Mouse (Mus musculus): Measurements from ENCODE around the gene Nfkbia. TPM values are rescaled to one million over a fixed set of nuclear protein-coding genes. Genes with fewer than 3 reads are reported as not detected.

Nfkbia gene
- polyA plus RNA-seq, 1 experiment from 2014 or later = 39.0 TPM

- H3K4me1 ChIP-seq = peaks cover 8% of the 10 kb centered on the region
- peak; percentile 74 for DNase-seq (ENCODE audit: low spot score)
- H3K4me3 ChIP-seq = 0 out of 2 replicates have a peak overlapping the region, but pooled peaks have one; percentile 14
- no peaks in the 10 kb centered on the region for H3K9me3 ChIP-seq (replicated peaks)
- H3K27me3 ChIP-seq (ENCODE audit: low read depth, poor library complexity, severe bottlenecking) = peaks cover 8% of the 10 kb centered on the region; the same call in 1 of the 2 replicates
- H3K27ac ChIP-seq (replicated peaks) = no peak overlapping the region
- no peaks in the 10 kb centered on the region for H3K36me3 ChIP-seq
- WGBS = 2% methylated on average over 10 of the region's 10 CpGs
Measured at GRCm38 (mm10) chr12:55499031-55499430, 6.6 kb upstream of the Nfkbia start.

- H3K9me3 ChIP-seq (replicated peaks) = no peaks in the 10 kb centered on the region
- H3K4me1 ChIP-seq = peaks cover 19% of the 10 kb centered on the region
- peaks cover 14% of the 10 kb centered on the region; the same call in 1 of the 2 replicates for H3K27me3 ChIP-seq (ENCODE audit: low read depth, poor library complexity, severe bottlenecking)
- H3K36me3 ChIP-seq = no peaks in the 10 kb centered on the region
- H3K4me3 ChIP-seq = no peak overlapping the region
- no peak overlapping the region for H3K27ac ChIP-seq (replicated peaks)
- WGBS = 60% methylated on average over 8 of the region's 8 CpGs
- DNase-seq (ENCODE audit: low spot score) = no peak
Measured at GRCm38 (mm10) chr12:55497737-55498136, 5.3 kb upstream of the Nfkbia start.

DNA sequence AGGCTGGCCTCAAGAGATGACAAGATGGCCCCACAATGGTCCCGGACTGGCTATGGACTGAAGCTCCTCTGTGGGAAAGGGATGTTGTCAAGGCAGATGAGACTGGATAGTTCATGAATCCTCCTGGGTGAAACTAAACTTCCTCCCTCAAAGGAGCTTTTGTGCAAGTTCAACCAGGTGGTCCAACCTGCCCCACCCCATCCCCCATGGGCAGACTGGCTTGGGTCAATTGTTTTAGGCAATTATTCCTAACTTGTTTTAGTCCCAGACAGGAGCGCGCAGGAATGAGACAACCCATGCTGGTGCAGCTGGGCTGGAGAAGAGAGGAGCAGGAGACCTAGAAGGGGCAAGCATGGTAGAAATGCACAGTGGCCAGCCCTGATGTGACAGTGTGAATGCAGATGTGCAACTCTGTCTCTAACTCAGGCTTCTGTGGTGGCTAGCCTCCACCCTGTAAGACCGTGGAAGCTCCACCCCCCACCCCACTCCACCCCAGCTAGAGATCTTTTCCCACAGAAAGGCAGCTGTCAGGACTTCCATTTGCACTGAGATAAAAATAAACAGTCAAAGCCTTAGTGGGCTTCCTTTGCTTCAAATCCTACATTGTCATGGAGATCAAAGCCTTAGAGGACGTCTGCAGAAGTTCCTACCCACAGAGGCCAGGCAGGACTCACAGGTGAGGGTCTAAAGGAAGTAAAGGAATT is 3.6 kb upstream of the Nfkbia start:
- no peak overlapping the region for H3K4me3 ChIP-seq
- H3K27ac ChIP-seq (replicated peaks) = no peak overlapping the region
- H3K27me3 ChIP-seq (ENCODE audit: low read depth, poor library complexity, severe bottlenecking) = peaks cover 14% of the 10 kb centered on the region; the same call in 1 of the 2 replicates
- WGBS = 71% methylated on average over 5 of the region's 5 CpGs
- DNase-seq (ENCODE audit: low spot score) = no peak
- no peaks in the 10 kb centered on the region for H3K9me3 ChIP-seq (replicated peaks)
- H3K36me3 ChIP-seq = peaks cover under 1% of the 10 kb centered on the region; the same call in 1 of the 2 replicates
- peaks cover 31% of the 10 kb centered on the region for H3K4me1 ChIP-seq

GRCm38 (mm10) chr12:55495114-55495901 is 2.9 kb upstream of the Nfkbia start:
- Histone ChIP-seq H3K36me3 (peaks cover 8% of the 10 kb centered on the region), H3K27me3 (ENCODE audit: low read depth, poor library complexity, severe bottlenecking) (peaks cover 14% of the 10 kb centered on the region; the same call in 1 of the 2 replicates), H3K4me3 (no peak overlapping the region), H3K9me3 (replicated peaks) (no peaks in the 10 kb centered on the region), H3K27ac (replicated peaks) (no peak overlapping the region), H3K4me1 (peaks cover 38% of the 10 kb centered on the region)
- WGBS = 39% methylated on average over 9 of the region's 9 CpGs
- DNase-seq (ENCODE audit: low spot score) = peak; percentile 60

DNA sequence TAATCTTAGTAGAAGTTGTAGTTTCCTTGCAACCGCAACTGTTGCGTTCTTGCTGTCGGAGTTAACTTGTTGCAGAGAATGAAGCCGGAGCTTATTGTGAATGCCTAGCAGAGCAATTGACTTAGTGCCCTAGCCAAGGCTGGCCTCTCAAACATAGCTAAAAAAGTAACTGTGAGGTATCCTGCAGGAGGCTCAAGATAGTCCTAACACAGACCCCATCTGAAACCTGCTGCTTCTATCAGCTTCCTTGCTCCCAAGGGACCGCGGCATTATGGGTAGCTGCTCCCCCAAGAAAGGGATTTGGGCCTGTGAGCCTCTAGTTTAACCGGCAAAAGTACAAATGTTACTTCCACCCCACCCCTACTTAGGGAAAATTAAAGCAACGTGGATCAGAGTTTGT is 934 bp upstream of the Nfkbia start:
- peaks cover 37% of the 10 kb centered on the region for H3K4me1 ChIP-seq
- peaks cover 26% of the 10 kb centered on the region for H3K36me3 ChIP-seq
- H3K4me3 ChIP-seq = peak overlapping the region; percentile 94
- 38% methylated on average over 8 of the region's 8 CpGs for WGBS
- H3K9me3 ChIP-seq (replicated peaks) = no peaks in the 10 kb centered on the region
- DNase-seq (ENCODE audit: low spot score) = no peak
- peak overlapping the region; percentile 99 for H3K27ac ChIP-seq (replicated peaks)
- peaks cover 14% of the 10 kb centered on the region; the same call in 1 of the 2 replicates for H3K27me3 ChIP-seq (ENCODE audit: low read depth, poor library complexity, severe bottlenecking)

GRCm38 (mm10) chr12:55492941-55493340 is 494 bp upstream of the Nfkbia start:
- H3K27me3 ChIP-seq (ENCODE audit: low read depth, poor library complexity, severe bottlenecking) = peaks cover 9% of the 10 kb centered on the region; the same call in 1 of the 2 replicates
- under 1% methylated on average over 12 of the region's 12 CpGs for whole genome bisulfite sequencing
- no peaks in the 10 kb centered on the region for H3K9me3 ChIP-seq (replicated peaks)
- H3K4me3 ChIP-seq = peak overlapping the region; percentile 94
- H3K36me3 ChIP-seq = peaks cover 30% of the 10 kb centered on the region
- H3K4me1 ChIP-seq = peaks cover 37% of the 10 kb centered on the region
- peak overlapping the region; percentile 99 for H3K27ac ChIP-seq (replicated peaks)
- no peak for DNase-seq (ENCODE audit: low spot score)

DNA sequence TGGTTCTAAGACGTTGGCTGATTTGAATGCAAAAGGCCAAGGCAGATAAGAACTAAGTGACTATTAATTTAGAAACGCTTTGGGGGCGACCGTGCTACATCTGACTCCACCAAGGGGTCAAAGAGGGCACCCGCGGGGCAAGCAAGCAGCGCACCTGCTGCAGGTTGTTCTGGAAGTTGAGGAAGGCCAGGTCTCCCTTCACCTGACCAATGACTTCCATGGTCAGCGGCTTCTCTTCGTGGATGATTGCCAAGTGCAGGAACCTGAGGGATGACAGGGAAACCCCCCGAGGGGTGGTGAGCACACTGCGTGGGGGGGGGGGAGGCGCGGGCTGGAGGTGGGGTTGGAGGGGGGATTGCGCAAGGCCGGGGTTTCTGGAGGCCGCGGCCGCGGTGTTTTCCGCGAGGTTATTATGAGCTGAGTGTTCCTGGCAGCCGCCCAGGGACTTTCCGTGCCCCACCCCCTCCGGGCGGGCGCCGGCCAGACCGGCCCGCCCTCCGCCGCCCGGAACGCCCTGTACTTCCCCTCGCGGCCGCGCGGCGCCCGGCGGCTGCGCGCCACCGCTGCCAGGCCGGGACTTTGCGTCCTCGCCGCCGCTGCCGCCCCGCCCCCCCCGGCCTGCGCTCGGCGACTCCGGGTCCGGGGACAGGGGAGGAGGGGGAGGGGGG is 797 bp downstream of the Nfkbia start:
- no peaks in the 10 kb centered on the region for H3K9me3 ChIP-seq (replicated peaks)
- peaks cover 8% of the 10 kb centered on the region; the same call in 1 of the 2 replicates for H3K27me3 ChIP-seq (ENCODE audit: low read depth, poor library complexity, severe bottlenecking)
- WGBS = 3% methylated on average over 48 of the region's 57 CpGs
- DNase-seq (ENCODE audit: low spot score) = peak; percentile 82
- peak overlapping the region; percentile 99 for H3K27ac ChIP-seq (replicated peaks)
- H3K4me1 ChIP-seq = peaks cover 37% of the 10 kb centered on the region
- H3K36me3 ChIP-seq = peaks cover 35% of the 10 kb centered on the region
- peak overlapping the region; percentile 94 for H3K4me3 ChIP-seq

DNA sequence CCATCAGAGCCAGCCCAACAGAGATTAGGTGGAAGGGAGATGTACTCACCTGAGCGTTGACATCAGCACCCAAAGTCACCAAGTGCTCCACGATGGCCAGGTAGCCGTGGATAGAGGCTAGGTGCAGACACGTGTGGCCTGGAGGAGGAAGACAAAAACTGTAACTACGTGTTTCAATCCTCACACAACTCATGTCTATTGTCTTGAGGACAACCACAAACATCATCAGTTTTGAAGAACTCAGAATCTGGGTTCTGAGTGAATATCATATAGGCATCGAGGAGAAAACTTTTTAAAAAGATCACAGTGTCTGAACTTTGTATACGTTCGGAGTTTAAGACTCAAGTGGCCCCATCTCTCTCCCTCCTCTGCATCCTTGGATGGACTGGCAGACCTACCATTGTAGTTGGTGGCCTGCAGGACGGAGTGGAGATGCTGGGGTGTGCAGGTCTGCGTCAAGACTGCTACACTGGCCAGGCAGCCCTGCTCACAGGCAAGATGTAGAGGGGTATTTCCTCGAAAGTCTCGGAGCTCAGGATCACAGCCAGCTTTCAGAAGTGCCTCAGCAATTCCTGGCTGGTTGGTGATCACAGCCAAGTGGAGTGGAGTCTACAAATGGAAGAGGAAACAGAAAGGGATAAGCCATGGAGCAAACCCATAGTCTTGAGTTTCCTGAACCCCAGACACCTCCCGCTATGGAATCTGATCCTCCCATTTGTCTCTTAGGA is 1.6 kb downstream of the Nfkbia start:
- 86% methylated on average over 13 of the region's 13 CpGs for WGBS
- H3K36me3 ChIP-seq = peaks cover 38% of the 10 kb centered on the region
- H3K9me3 ChIP-seq (replicated peaks) = no peaks in the 10 kb centered on the region
- H3K27me3 ChIP-seq (ENCODE audit: low read depth, poor library complexity, severe bottlenecking) = peaks cover 8% of the 10 kb centered on the region; the same call in 1 of the 2 replicates
- H3K27ac ChIP-seq (replicated peaks) = peak overlapping the region; percentile 99; the same call in 1 of the 2 replicates
- peak overlapping the region; percentile 94 for H3K4me3 ChIP-seq
- no peak for DNase-seq (ENCODE audit: low spot score)
- peaks cover 33% of the 10 kb centered on the region for H3K4me1 ChIP-seq

GRCm38 (mm10) chr12:55489986-55490721 is 2.3 kb downstream of the Nfkbia start:
- Histone ChIP-seq H3K27me3 (ENCODE audit: low read depth, poor library complexity, severe bottlenecking) (peaks cover 8% of the 10 kb centered on the region; the same call in 1 of the 2 replicates), H3K9me3 (replicated peaks) (no peaks in the 10 kb centered on the region), H3K4me1 (peaks cover 33% of the 10 kb centered on the region), H3K27ac (replicated peaks) (no peak overlapping the region), H3K36me3 (peaks cover 42% of the 10 kb centered on the region), H3K4me3 (peak overlapping the region; percentile 17; the same call in 1 of the 2 replicates)
- DNase-seq (ENCODE audit: low spot score) = no peak
- 88% methylated on average over 14 of the region's 14 CpGs for WGBS

DNA sequence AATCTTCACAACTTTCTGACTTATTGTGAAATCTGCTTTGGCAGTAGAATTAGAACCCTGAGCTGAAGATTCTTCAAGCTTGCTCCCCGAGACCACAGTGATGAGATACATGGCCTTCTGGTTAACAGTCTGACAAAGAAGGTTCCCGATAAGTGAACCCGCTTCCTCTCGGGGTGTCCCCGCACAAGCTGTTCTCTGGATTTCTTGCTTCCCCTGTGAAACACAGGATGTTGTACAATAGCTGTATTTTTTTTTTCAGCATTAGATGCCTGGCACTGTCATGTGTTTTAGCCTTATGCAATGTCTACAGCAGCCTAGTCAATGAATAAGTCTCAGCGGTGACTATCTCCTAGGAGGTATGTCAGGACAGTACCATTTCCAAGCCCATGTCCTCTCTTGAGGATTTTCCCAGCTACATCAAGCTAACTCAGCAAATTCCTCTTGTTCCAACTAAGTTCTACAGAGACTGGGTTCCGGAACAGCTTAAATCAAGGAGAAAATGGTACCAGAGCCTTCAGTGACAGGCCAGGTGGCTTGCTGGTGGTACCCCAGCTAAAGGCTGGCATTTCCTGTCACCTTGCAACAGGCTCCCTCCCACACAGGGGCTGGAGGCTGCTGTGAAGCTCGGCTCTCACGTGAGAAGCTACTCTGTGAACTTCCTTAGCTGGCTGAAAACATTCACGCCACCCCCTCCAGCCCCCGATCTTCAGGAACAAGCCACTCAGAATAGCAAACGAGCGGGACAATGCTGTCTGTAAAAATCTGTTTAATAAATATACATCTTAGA is 3.6 kb downstream of the Nfkbia start:
- peaks cover 33% of the 10 kb centered on the region for H3K4me1 ChIP-seq
- H3K27me3 ChIP-seq (ENCODE audit: low read depth, poor library complexity, severe bottlenecking) = 0 out of 2 replicates have a peak, but pooled peaks cover 5% of the 10 kb centered on the region
- no peaks in the 10 kb centered on the region for H3K9me3 ChIP-seq (replicated peaks)
- 90% methylated on average over 13 of the region's 13 CpGs for WGBS
- no peak overlapping the region for H3K4me3 ChIP-seq
- no peak overlapping the region for H3K27ac ChIP-seq (replicated peaks)
- DNase-seq (ENCODE audit: low spot score) = no peak
- H3K36me3 ChIP-seq = peaks cover 42% of the 10 kb centered on the region
